Mouse (Mus musculus) lung, adult 18-20 months (tissue): ENCODE measurements at regions not wholly inside any gene's neighbourhood (a gene's known extent, or its start where the extent isn't known, plus 50 kb on each side); places are given as distances from the start of the nearest gene placed in this dataset.
"Not testable (repeated sequence)": the region's sequence is repeated elsewhere in the genome, so short reads cannot be mapped to it uniquely, and the experiment has no call there.

Experiments
- DNase-seq, 2 experiments: peaks; one replicate each; pipeline ENCODE4 v3.0.0; 2022; ENCODE audit warnings: mixed read lengths in 2 of 2

- not testable (repeated sequence) for DNase-seq
Observed at GRCm38 (mm10) chr6:114538185-114538584, 104.7 kb upstream of the Atg7 start.

- DNase-seq: not testable (repeated sequence)
Observed at GRCm38 (mm10) chr6:114550096-114550669, 92.7 kb upstream of the Atg7 start.

DNA sequence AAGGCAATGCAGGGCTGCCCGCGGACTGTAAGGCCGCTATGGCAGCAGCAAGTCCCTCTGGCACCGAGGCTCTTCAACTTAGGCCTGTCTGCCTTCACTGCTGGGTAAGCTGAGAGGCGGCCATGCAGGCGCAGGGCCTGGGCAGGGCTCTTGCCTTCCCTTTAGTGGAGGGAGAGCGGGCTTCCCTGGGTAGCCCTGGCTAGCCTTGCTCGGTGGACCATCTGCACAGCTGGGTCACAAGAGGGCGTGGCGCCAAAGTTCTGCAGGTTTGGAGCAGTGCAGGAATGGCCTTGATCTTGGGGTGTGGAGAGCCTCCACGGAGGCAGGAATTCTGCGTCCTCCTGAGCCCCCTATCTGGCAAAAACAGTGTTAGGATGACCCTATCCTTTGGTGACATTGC lies 89.8 kb upstream of the Atg7 start:
- not testable (repeated sequence) for DNase-seq

- not testable (repeated sequence) for DNase-seq
Observed at GRCm38 (mm10) chr6:114555186-114555585, 87.7 kb upstream of the Atg7 start.

DNA sequence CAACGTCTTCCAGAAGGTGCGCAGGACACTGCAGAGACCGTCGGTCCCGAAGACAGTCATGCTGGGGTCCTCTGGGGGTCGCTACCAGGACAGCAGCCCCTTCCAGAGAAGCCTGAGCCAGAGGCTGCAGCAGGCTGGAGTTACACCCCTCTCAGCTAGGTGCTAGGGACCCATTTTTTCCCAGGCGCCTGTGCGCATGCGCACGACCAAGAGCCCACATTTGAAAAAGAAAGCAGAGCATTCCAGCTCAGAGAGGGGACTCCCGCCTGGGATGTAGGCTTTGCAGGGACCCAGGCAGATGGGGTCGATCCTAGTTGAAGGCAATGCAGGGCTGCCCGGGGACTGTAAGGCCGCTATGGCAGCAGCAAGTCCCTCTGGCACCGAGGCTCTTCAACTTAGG lies 65.6 kb upstream of the Atg7 start:
- DNase-seq: peak; percentile 21 to 45
